8 mouse cellular contexts compared by ENCODE assay signal in genomic region chr8:71558071-71558957, GRCm38 (mm10). TPM values are rescaled to one million over a fixed set of nuclear protein-coding genes. Genes with fewer than 3 reads are reported as not detected.
DNase-seq lines count a peak whose midpoint lies in the region; ATAC-seq and TF ChIP-seq lines count a peak whose summit lies in the region.

TSS of gene Tmem221 (minus strand) at chr8:71558871.

- H3K36me3 ChIP-seq in embryonic facial prominence, embryonic 11.5 days (replicated peaks; ENCODE audit: control insufficient read depth, insufficient read depth, low read depth, low read length): no peaks in the 10 kb centered on the region
- no peaks in the 10 kb centered on the region for H3K36me3 ChIP-seq in intestine, embryonic 14.5 days (ENCODE audit: control insufficient read depth, insufficient read depth, low read length)
- H3K36me3 ChIP-seq in neural tube, embryonic 12.5 days: no peaks in the 10 kb centered on the region

- peaks cover 6% of the 10 kb centered on the region; the same call in 1 of the 2 replicates for H3K4me1 ChIP-seq in lung, adult 2 months (ENCODE audit: control insufficient read depth, insufficient read depth, low read length)
- H3K4me1 ChIP-seq in embryonic facial prominence, embryonic 11.5 days (ENCODE audit: control insufficient read depth, insufficient read depth, low read length): peaks cover 6% of the 10 kb centered on the region; the same call in 1 of the 2 replicates
- peaks cover 4% of the 10 kb centered on the region; the same call in 1 of the 2 replicates for H3K4me1 ChIP-seq in intestine, embryonic 14.5 days (replicated peaks; ENCODE audit: control insufficient read depth, insufficient read depth, low read length)
- H3K4me1 ChIP-seq in neural tube, embryonic 12.5 days: peaks cover 12% of the 10 kb centered on the region

- H3K9me3 ChIP-seq in embryonic facial prominence, embryonic 11.5 days (replicated peaks; ENCODE audit: control insufficient read depth, low read length): no peaks in the 10 kb centered on the region
- no peaks in the 10 kb centered on the region for H3K9me3 ChIP-seq in intestine, embryonic 14.5 days (ENCODE audit: control insufficient read depth, low read length)
- no peaks in the 10 kb centered on the region for H3K9me3 ChIP-seq in neural tube, embryonic 12.5 days

- peaks cover 61% of the 10 kb centered on the region for H3K27me3 ChIP-seq in embryonic facial prominence, embryonic 11.5 days (ENCODE audit: control insufficient read depth, insufficient read depth, low read length)
- peaks cover 75% of the 10 kb centered on the region for H3K27me3 ChIP-seq in intestine, embryonic 14.5 days (replicated peaks; ENCODE audit: control insufficient read depth, insufficient read depth, low read length)
- H3K27me3 ChIP-seq in neural tube, embryonic 12.5 days (replicated peaks): peaks cover 83% of the 10 kb centered on the region

- TF ChIP-seq CTCF in lung, adult 2 months (IDR thresholded peaks at IDR 0.05; ENCODE audit: insufficient read depth, low read length): no peak

- H3K9ac ChIP-seq in embryonic facial prominence, embryonic 11.5 days (replicated peaks; ENCODE audit: low read length): peak within 1 kb of the TSS; percentile 41; the same call in 1 of the 2 replicates
- 0 out of 2 replicates have a peak within 1 kb of the TSS, but pooled peaks have one; percentile 34 for H3K9ac ChIP-seq in intestine, embryonic 14.5 days (ENCODE audit: low read length)
- H3K9ac ChIP-seq in neural tube, embryonic 12.5 days: 0 out of 2 replicates have a peak within 1 kb of the TSS, but pooled peaks have one; percentile 8

- H3K27ac ChIP-seq in embryonic facial prominence, embryonic 11.5 days (replicated peaks; ENCODE audit: low read depth, low read length): no peak within 1 kb of the TSS
- H3K27ac ChIP-seq in intestine, embryonic 14.5 days (ENCODE audit: low read depth): no peak within 1 kb of the TSS
- H3K27ac ChIP-seq in neural tube, embryonic 12.5 days: no peak within 1 kb of the TSS

- H3K4me3 ChIP-seq in lung, adult 2 months (replicated peaks; ENCODE audit: extremely low read depth, low read depth, low read length): peak within 1 kb of the TSS; percentile 63
- peak within 1 kb of the TSS; percentile 37 for H3K4me3 ChIP-seq in embryonic facial prominence, embryonic 11.5 days (ENCODE audit: low read depth, low read length)
- H3K4me3 ChIP-seq in intestine, embryonic 14.5 days (ENCODE audit: low read depth, low read length): peak within 1 kb of the TSS; percentile 40
- H3K4me3 ChIP-seq in neural tube, embryonic 12.5 days: peak within 1 kb of the TSS; percentile 19

- peak; percentile 76; the same call in 1 of the 2 replicates for TF ChIP-seq POLR2A in lung, adult 2 months (IDR thresholded peaks at IDR 0.05; ENCODE audit: borderline replicate concordance, extremely low read depth, low read depth, low read length)

- WGBS in lung, adult 2 months: 5% methylated on average over 70 of the region's 70 CpGs
- 4% methylated on average over 70 of the region's 70 CpGs for WGBS in embryonic facial prominence, embryonic 11.5 days
- 5% methylated on average over 70 of the region's 70 CpGs for WGBS in intestine, embryonic 14.5 days
- WGBS in neural tube, embryonic 12.5 days: 5% methylated on average over 70 of the region's 70 CpGs

- peak; percentile 35 for DNase-seq in lung, adult 2 months
- DNase-seq in lung, adult 18-20 months: no peak
- no peak for DNase-seq in embryonic facial prominence, embryonic 11.5 days (ENCODE audit: low spot score)
- peak; percentile 65 for DNase-seq in intestine, embryonic 14.5 days (ENCODE audit: low spot score)
- DNase-seq in adrenal gland, postnatal 4 days (ENCODE audit: low spot score in 2 of 2): no peak
- no peak for DNase-seq in adrenal gland, postnatal 25 days
- no peak for DNase-seq in gastrocnemius, postnatal 10 days

- no peak for ATAC-seq in embryonic facial prominence, embryonic 11.5 days (replicated peaks; ENCODE audit: insufficient number of reproducible peaks, low FRiP score, low TSS enrichment, low read depth)
- ATAC-seq in intestine, embryonic 14.5 days (replicated peaks; ENCODE audit: low FRiP score, low TSS enrichment, low read depth): peak; percentile 20
- no peak for ATAC-seq in neural tube, embryonic 12.5 days (ENCODE audit: low FRiP score, low read depth)

- peak within 1 kb of the TSS; percentile 57 for H3K4me2 ChIP-seq in embryonic facial prominence, embryonic 11.5 days (ENCODE audit: low read depth, low read length)
- H3K4me2 ChIP-seq in intestine, embryonic 14.5 days (ENCODE audit: low read length): peak within 1 kb of the TSS; percentile 65
- H3K4me2 ChIP-seq in neural tube, embryonic 12.5 days (replicated peaks): peak within 1 kb of the TSS; percentile 52

RNA-seq across cellular contexts. Expression of gene Tmem221, which starts in this region (rescaled TPM):
- 18.5 and 25.2 TPM in 2 replicates for polyA plus RNA-seq in lung, adult 2 months (2012; rRNA removed)
- 0.13 and 0.31 TPM in 2 replicates for polyA plus RNA-seq in embryonic facial prominence, embryonic 11.5 days (2014; fragmentation: Nextera tagmentation; extraction: Ambion mirVana)
- 0.83 and 1.6 TPM in 2 replicates for polyA plus RNA-seq in intestine, embryonic 14.5 days (2014; fragmentation: Nextera tagmentation; extraction: Ambion mirVana)
- 0.11 and 0.13 TPM in 2 replicates for polyA plus RNA-seq in neural tube, embryonic 12.5 days (2016; fragmentation: Nextera tagmentation; extraction: Ambion mirVana)
- 1 to 10 TPM; 4.4 to 4.5 TPM for total RNA-seq in adrenal gland, postnatal 4 days (2021)
- total RNA-seq in adrenal gland, postnatal 25 days (2021): 5.0 and 8.9 TPM in 2 replicates
- under 1 TPM in 1 of 2 experiments, not detected in 1; 0.14 TPM for total RNA-seq in gastrocnemius, postnatal 10 days (2021)

Comparison
In these comparisons a context has a peak if more than half of its experiments do, and no peak if none do; other contexts are left out.
1. DNase-seq: peak in lung, adult 2 months (single experiment) and intestine, embryonic 14.5 days (single experiment); none in lung, adult 18-20 months (0 of 2), embryonic facial prominence, embryonic 11.5 days (single experiment), adrenal gland, postnatal 4 days (0 of 2), adrenal gland, postnatal 25 days (single experiment) and gastrocnemius, postnatal 10 days (single experiment).
2. Peak in every context shown above with its lines, with median percentiles within 50 percentile points of each other: H3K4me3 ChIP-seq, H3K4me2 ChIP-seq and H3K9ac ChIP-seq.